Mouse (Mus musculus) CD4-positive helper T cell, adult 2 months (primary cell): Measurements from ENCODE around the gene Vamp3.
"Not testable (repeated sequence)": the region's sequence is repeated elsewhere in the genome, so short reads cannot be mapped to it uniquely, and the experiment has no call there.

Experiments
- DNase-seq: peaks from one replicate; pipeline ENCODE4 v3.0.0-alpha.2; 2012; ENCODE audit warnings: low read depth, missing footprints, low spot score

Gene Vamp3

GRCm38 (mm10) chr4:151044944-151045570 is 12.7 kb downstream of the Vamp3 start:
- DNase-seq, result no peak

GRCm38 (mm10) chr4:151044037-151044943 is 13.5 kb downstream of the Vamp3 start, which contains the start of gene Per3:
Gene Per3 (minus strand): TSS chr4:151044665.
- peak; percentile 92 for DNase-seq

- DNase-seq, result no peak
These were observed 14.5 kb downstream of the Vamp3 start for GRCm38 (mm10) chr4:151043281-151043680.

- no peak for DNase-seq
These were observed 16.3 kb downstream of the Vamp3 start for GRCm38 (mm10) chr4:151041506-151041905.

GRCm38 (mm10) chr4:151037800-151038199 is 20.0 kb downstream of the Vamp3 start:
- no peak for DNase-seq

GRCm38 (mm10) chr4:151036521-151036920 is 21.2 kb downstream of the Vamp3 start:
- DNase-seq, result no peak

GRCm38 (mm10) chr4:151027001-151027400 is 30.8 kb downstream of the Vamp3 start:
- DNase-seq, result peak; percentile 37

- no peak for DNase-seq
These were observed 33.6 kb downstream of the Vamp3 start for GRCm38 (mm10) chr4:151024152-151024551.

- DNase-seq, result not testable (repeated sequence)
These were observed 40.4 kb downstream of the Vamp3 start for GRCm38 (mm10) chr4:151017356-151017755.

GRCm38 (mm10) chr4:151015946-151016345 is 41.8 kb downstream of the Vamp3 start:
- no peak for DNase-seq

GRCm38 (mm10) chr4:151010316-151010715 is 47.4 kb downstream of the Vamp3 start:
- no peak for DNase-seq

GRCm38 (mm10) chr4:151006945-151007344 is 50.8 kb downstream of the Vamp3 start:
- peak; percentile 59 for DNase-seq

- DNase-seq, result peak; percentile 67
These were observed 52.0 kb downstream of the Vamp3 start for GRCm38 (mm10) chr4:151005656-151006318.

GRCm38 (mm10) chr4:151001397-151001796 is 56.4 kb downstream of the Vamp3 start:
- no peak for DNase-seq

GRCm38 (mm10) chr4:150998626-150999025 is 59.1 kb downstream of the Vamp3 start:
- DNase-seq, result no peak
